Mouse (Mus musculus): ENCODE measurements at regions not wholly inside any gene's neighbourhood (a gene's known extent, or its start where the extent isn't known, plus 50 kb on each side); places are given as distances from the start of the nearest gene placed in this dataset.

DNA sequence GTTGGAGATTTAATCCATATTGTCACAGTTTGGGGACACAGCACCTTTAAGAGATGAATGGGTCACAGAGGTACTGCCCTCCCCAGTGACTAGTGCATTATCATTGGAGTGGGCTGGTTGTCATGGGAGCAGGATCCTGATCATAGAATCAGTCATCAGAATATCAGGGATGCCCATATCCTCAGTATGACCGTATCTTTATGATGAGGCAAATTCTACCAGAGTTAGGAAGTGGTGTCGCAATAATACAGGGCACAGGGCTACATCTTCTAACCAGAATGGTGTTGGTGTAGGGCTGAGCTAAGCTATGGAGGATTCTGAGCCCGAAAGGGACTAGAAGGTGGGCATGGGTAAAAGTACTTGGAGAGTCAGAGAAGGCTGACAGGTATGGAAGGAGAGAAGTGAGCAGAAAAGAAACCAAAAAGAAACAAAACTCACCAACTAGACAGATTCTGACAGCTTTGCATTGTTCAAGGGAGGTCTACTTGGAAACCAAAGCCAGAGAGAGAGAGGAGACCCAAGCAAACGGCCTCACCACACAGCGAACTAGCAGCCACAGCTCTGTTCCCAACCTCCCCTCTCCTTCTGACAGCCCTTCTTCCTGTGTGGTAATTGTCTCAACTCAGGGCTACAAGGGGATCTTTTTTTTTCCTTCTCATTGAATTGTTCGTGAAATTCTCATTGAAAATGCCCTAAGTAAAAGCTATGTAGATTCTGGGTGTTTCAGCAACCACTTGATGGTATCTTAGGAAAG is 129.2 kb downstream of the Lrrc30 start:
- no peak for DNase-seq (ENCODE audit: low read depth, low spot score)

DNA sequence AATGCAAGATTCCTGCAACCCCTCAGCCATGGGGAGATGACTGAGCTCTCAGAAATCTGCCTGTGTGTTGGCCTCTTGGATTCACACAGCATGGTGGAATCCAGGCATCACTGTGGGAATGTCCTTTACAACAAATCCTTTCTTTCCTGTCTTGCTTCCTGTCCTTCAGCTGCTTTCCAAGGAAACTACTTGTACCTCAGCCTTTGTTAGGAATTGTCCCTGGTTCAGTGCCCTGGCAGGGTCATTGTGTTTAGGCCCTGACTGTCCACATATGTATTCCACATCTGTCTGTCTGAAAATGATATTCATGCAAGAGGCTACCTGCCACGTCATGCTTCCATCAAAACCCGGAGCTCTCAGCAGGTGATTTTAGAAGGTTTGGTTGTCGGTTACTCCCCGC is 129.9 kb downstream of the Lrrc30 start:
- DNase-seq (ENCODE audit: low read depth, low spot score): no peak

DNA sequence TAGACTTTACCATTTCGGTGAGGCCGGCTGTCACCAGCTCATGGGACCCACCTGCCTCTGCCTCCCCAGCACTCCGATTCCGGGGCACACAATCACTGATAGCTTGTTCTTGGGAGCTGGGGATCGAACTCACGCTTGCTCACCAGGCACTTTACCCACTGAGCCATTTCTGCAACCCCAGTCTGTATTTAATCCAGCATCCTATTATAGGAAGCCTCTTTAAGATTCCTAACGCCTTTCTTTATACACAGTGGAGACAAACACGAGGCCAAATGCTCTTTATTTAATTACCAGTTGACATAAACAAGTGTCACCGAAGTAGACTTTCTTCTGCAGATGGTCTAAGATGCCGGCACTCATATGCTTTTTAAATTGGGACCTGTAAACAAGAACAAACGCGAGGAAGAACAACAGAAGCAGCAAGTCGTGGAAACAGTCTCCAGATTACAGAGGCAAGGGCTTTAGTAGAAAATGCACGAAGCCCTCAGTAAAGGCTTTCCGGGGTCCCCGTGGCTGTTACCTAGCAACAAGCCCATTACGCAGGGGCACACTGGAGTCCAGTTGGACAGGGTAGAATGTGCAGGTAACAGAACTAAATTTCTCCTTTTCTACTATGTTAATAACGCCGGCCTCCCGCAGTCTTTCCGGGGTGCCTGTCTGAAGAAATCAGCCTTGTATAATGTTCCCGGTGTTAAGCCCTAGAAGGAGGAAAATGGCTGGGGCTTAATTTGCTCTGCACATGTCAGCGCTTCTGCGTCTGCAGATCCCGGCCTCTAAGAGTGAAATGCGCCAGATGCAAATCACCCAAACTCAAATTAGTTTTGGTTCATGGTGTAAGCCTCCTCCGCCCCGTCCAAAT is 132.5 kb downstream of the Lrrc30 start:
- no peak for DNase-seq (ENCODE audit: low read depth, low spot score)

DNA sequence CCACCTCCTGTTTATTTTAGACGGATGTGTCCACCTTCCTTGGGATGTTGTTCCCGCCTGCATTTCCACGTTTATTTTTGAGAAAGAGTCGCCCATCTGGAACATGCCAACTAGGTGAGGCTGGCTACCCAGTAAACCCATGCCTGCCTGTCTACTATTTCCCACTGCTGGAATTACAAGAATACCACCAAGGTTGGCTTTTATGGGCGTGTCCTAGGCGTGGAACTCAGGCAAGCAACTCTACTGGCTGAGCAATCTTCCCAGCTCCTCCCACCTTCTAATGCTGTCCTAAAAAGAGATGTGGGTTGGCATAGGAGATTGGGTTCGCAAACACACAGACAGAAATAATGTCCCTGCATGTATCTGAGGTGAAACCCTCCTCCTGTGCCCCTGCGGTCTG is 135.1 kb downstream of the Lrrc30 start:
- DNase-seq (ENCODE audit: low read depth, low spot score): no peak

DNA sequence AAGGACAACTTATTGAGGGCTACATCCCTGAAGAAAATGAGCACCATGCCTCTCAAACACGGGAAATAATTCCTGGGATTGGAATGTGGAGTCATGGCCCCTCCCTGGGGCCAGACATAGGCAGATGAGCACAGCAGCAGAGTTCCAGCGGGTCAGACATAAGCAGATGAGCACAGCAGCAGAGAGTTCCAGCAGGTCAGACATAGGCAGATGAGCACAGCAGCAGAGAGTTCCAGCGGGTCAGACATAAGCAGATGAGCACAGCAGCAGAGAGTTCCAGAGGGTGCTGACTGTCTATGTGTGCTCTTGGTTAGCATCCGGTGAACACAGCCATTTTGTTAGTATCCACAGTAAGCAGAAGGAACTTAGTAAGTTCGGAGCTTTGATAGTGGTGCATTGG is 126.2 kb upstream of the Ptprm start:
- DNase-seq (ENCODE audit: low read depth, low spot score): peak; percentile 61

DNA sequence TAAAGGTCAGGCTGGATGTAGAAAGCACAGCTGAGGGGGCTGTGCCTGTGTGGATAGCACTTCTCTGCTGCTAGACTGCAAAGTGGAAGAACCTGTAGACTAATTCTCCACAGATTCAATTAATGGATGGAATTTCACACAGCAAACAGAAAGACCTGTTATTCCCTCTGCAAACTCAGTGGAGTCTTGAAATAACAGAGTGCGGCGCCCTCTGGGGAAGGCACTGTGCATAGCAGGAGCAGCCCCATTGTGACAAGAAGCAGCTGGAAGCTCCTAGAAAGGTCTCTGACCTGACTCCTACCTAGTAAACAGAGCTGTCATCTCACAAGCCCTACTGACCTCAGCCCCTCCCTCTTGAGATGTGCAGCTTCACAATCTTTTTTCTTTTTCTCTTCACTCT is 118.9 kb upstream of the Ptprm start:
- peak; percentile 66 for DNase-seq (ENCODE audit: low read depth, low spot score)

DNA sequence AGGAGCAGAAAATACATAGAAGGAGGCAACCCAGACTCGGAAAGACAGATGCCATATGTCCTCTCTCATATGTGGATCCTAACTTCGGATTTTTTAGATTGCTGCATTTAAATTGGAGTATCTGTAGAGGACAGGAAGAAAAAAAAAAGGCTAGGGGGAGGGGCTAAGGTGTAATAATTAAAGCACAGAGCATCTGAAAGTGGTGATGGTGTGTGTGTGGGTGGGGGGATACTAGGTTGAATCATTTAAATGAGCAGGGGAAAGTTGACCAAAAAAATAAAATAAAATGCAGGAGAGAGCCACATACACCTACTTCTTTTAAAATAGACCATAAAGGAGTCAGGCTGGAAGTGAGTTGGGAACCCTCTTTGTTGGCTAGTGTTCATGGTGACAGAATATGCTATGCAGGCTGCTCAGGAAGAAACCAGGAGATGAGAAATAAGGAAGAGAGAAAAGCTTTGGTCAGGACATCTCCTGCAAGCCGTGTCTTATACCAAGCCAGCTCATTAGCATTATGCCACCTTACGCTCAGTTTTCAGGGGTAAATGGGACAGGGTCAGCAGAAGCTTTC is 104.7 kb upstream of the Ptprm start:
- DNase-seq (ENCODE audit: low read depth, low spot score): no peak

DNA sequence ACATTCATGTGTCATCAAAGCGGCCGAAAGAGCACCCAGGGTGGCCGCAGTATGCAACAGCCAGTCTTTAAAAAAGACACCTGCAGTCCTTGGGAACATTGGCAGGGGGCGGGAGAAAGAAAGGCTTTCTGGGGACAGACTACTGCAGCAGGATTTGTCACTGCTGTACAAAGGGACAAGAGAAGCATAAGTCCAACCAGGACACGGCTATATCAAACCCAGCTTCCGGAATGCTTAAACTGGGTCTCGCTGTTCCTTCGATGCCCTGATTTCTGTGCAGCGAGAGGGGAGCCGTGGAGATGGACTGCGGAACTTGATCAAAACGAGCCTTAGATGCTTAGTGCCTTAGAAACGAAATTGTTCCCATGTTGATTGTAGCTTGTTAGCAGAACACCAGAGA is 97.7 kb upstream of the Ptprm start:
- DNase-seq (ENCODE audit: low read depth, low spot score): no peak

DNA sequence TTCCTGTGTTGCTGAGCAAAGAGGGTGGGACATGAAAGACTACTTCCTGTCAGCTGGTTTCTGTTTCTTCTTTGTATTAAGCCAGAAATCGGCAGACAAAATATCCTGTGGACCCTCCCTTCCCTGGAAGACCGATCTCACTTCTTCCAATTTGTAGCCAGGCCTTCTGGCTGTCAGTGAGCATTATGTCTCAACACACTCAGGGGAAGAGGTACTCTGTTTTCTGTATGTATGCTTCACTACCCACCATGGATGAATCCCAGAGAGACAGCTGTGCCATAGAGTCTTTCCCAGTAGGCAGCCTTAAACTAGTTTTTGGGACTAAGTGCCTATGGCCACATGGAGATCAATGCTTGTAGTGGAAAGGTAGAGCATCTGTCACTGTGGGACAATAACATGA is 96.8 kb upstream of the Ptprm start:
- no peak for DNase-seq (ENCODE audit: low read depth, low spot score)

DNA sequence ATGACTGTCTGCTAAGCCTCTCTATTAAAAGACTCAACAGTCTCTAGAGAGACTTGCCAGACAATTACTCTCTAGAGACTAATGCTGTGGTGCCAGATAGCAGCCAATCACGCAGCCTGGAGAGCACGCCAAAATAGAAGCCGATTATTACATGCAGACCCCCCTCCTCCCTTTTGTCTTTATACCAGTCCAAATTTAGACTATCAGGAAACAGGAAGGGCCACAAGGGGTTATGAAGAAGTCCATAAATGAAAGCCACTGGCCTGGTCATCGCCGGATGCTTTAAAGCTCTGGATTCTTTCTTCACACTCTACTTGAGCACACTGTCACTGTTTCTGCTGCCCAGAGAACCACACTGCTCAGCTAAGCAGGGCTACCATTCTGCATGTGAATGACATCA is 95.8 kb upstream of the Ptprm start:
- DNase-seq (ENCODE audit: low read depth, low spot score): no peak

DNA sequence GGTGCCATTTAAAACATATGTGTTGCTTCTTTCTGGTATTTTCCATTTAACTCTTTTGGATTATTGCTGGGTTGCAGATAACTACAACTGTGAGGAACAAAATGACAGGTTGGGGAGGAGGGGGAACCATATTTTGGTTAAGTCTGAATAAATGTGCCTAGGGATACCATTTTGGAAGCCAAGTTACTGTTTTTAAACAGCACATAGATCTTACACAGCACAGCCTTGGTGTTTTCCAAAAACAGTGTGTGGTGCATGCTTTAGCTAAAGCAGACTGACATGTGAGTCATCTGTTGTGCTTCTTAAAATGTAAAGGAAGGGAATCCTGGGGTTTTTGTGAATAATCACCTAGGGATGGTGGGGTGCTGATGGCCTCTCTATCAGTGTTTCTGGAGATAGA is 91.7 kb upstream of the Ptprm start:
- no peak for DNase-seq (ENCODE audit: low read depth, low spot score)

DNA sequence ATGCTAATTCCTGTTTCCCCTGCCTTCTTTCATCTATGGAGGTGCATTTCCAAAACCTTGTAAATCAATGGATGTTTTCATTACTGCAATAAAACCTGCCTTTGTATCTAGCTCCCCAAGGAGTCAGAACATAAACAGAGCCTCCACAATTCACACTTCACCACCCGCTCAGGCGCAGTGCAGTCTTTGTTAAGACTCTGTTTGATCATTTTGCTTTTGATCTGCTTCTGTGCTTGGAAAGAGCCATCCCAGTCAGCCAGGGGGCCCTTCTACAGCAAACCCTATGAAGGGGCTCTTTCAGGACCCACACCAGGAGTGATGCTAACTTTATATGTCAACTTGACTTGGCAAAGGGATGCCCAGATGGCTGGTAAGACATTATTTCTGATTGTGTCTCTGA is 86.7 kb upstream of the Ptprm start:
- no peak for DNase-seq (ENCODE audit: low read depth, low spot score)

DNA sequence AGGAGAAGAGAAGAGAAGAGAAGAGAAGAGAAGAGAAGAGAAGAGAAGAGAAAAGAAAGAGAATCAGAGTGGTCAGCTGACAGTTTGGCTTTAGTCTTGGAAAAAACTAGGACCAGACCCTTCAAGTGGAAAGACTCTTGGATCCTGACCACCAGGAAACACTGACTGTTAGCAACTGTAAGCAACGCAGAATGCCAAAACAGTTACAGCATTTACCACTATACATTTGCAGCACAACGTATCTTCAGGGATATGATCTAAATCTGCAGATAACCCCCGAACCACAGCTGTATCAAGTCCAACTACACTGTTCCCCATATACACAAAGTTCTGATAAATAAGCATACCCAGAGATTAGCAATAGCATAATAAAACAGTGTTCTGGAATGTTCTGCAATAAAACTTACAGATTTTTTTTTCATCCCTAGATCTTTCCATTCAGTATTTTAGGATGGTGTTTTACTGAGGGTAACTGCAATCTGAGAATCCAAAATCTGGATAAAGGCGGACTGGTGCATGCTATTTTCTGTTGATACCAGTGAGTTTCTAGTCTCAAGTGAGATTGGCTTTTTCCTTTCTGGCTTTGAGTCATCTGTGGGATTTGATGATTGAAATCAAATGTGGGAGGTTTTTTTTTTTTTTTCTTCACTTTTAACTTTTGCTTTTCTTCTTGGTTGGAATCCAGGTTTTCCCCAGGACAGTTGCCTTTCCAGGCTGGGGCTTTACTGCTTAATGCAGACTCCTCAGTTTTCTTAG is 65.9 kb upstream of the Ptprm start:
- no peak for DNase-seq (ENCODE audit: low read depth, low spot score)

DNA sequence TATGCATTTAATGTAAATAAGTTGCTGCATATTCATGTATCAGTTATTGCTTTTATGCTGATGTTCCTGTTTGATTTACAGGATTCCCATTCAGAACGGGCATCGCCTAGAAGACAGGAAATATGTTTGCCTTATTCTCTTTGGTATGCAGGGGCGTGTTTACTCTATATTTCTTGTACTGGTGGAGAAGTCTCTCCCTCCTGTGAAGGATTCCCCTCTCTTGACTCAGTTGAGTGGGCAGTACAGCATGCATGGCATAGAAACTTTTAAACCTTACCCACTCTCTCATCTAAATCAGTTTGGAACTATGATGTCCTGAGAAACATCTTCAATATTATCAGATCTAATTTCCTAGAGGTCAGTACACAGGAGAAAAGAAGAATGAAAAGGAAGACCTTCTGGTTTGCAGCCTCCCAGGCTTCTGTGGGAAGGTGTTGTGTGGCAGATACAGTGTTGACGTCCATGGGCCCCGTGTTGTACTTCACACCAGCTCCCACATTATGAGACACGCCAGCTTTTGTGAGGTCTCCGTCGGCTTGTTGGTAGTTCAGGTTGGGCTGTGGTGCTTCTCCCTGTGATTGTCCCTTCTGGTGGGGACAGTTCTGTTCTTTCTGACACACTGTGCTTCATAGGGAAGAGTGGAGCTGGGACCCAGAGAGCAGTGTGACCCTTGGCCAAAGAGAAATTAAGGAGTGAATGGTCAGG is 58.4 kb upstream of the Ptprm start:
- no peak for DNase-seq (ENCODE audit: low read depth, low spot score)

DNA sequence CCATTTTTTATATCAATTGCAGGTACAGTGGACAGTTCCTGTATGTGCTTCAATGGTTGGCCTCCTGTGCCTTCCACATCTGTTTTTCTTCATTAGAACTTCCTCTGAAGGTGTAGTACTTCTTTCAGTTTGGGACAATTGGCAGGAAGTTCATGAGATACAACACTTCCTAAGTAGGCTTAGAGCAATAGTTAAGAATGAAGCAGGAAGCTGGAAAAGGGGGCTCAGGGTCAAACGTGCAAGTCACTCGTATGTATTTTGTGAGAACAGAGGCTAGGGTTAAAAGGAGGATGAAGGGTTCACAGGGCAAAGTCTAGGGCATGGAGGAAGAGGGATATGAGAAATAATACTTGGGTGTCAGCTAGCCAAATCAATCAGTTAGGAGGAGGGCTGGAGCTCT is 55.7 kb upstream of the Ptprm start:
- no peak for DNase-seq (ENCODE audit: low read depth, low spot score)

DNA sequence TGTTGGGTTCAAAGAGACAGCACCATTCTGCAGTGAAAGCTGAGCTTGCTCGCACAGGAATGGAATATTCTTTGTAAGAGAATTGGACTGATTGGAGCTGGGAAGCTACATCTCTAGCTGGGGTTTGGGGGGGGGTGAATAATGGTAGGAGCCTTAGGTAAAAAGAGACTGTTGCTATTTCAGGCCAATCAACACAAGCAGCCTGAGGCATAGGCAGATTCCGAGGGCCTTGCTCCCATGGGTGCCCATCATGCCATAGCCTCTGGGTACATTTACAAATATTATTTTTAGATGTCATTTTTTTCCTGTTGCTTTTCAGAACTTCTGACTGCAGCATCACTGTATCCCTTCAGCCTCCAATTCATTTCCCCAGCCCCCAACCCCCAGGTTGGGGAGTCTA is 51.7 kb upstream of the Ptprm start:
- no peak for DNase-seq (ENCODE audit: low read depth, low spot score)
